Mouse (Mus musculus): ENCODE measurements around the gene Utp18. TPM values are rescaled to one million over a fixed set of nuclear protein-coding genes. Genes with fewer than 3 reads are reported as not detected.

The Utp18 gene
- polyA plus RNA-seq, 1 experiment from 2014 or later = 10.4 TPM

DNA sequence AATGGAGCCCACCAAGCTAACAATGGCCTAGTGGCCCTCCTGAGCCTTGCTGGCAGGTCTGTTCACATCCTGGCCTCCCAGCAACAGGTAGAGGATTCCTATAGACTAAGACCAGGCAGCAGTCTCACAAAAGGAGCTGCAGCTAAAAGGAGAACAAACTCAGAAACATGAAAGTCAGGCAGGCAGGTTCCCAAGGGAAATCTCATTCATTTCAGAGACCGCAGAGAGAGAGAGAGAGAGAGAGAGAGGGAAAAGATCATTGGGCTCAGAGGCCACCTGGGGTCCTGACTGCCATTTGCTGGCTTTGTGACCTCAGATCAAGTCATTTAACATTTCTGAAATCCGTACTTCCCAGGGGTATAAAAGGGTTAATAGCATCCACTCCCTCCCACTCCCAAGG is 38.2 kb downstream of the Utp18 start:
- Histone ChIP-seq H3K27ac (ENCODE audit: low read length) (no peak overlapping the region), H3K27me3 (replicated peaks; ENCODE audit: insufficient read depth, low read length) (no peaks in the 10 kb centered on the region), H3K9ac (replicated peaks; ENCODE audit: low read depth) (no peak overlapping the region), H3K4me3 (ENCODE audit: low read depth, low read length) (no peak overlapping the region), H3K4me1 (ENCODE audit: insufficient read depth, low read depth, low read length) (no peaks in the 10 kb centered on the region), H3K4me2 (replicated peaks; ENCODE audit: low read depth, low read length) (no peak overlapping the region), H3K9me3 (ENCODE audit: low read length) (no peaks in the 10 kb centered on the region), H3K36me3 (ENCODE audit: insufficient read depth, low read length) (no peaks in the 10 kb centered on the region)
- DNase-seq (ENCODE audit: low spot score) = no peak
- WGBS = 52% methylated on average over 2 of the region's 2 CpGs
- ATAC-seq = no peak
- TF ChIP-seq CTCF (IDR thresholded peaks at IDR 0.05) (no peak), EP300 (IDR thresholded peaks at IDR 0.05) (no peak)

DNA sequence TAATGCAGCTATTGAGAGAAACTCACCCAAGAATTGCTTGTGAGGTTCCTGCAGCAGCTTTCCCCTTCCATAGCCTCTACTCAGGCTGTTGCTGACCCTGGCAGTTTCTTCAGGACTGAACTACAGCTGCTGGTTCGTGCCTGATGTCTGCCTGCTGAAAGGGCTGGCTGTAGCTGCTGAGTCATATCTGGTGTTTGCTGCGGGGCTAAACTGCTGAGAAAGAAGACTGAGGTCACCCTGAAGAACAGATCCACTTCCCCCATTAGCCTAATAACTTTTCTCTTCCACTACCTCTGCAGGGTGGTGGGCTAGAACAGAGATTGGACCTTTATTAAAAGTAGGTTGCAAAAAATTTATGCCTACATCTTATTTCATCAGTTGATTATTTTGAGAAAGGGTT is 49.8 kb downstream of the Utp18 start:
- WGBS = 41% methylated on average over 2 of the region's 2 CpGs
- no peak for ATAC-seq
- no peak overlapping the region for H3K9ac ChIP-seq (replicated peaks; ENCODE audit: low read depth)

DNA sequence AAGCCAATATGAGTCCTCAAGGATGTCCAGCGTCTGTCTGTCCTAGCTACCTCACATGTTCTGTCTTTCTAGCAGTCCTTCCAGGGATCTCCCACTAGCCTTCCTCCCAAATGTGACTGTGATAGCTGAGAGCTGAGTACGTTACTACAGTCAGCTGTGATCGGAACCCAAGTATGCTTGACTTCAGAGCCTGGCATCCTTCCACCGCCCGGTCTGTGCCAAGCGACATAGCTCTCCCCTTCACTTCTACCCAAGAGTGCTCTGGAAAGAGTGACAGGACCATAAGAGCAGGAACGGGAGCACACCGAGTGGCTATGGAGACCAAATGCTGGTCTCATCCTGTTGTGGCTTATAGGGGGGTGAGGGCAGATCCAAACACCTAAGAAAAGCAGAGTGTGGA is 55.6 kb downstream of the Utp18 start:
- Histone ChIP-seq H3K4me1 (ENCODE audit: insufficient read depth, low read depth, low read length) (no peaks in the 10 kb centered on the region), H3K27me3 (replicated peaks; ENCODE audit: insufficient read depth, low read length) (no peaks in the 10 kb centered on the region), H3K9ac (replicated peaks; ENCODE audit: low read depth) (no peak overlapping the region), H3K36me3 (ENCODE audit: insufficient read depth, low read length) (no peaks in the 10 kb centered on the region), H3K9me3 (ENCODE audit: low read length) (no peaks in the 10 kb centered on the region), H3K4me2 (replicated peaks; ENCODE audit: low read depth, low read length) (no peak overlapping the region), H3K27ac (ENCODE audit: low read length) (no peak overlapping the region), H3K4me3 (ENCODE audit: low read depth, low read length) (no peak overlapping the region)
- DNase-seq (ENCODE audit: low spot score) (no peak), ATAC-seq (no peak)
- TF ChIP-seq CTCF (IDR thresholded peaks at IDR 0.05) (no peak), EP300 (IDR thresholded peaks at IDR 0.05) (no peak)
- WGBS = 60% methylated on average over 8 of the region's 8 CpGs

More for the DNA sequence above, 49.8 kb downstream of the Utp18 start:
- Histone ChIP-seq H3K9me3 (ENCODE audit: low read length) (no peaks in the 10 kb centered on the region), H3K27ac (ENCODE audit: low read length) (no peak overlapping the region), H3K4me1 (ENCODE audit: insufficient read depth, low read depth, low read length) (no peaks in the 10 kb centered on the region), H3K36me3 (ENCODE audit: insufficient read depth, low read length) (no peaks in the 10 kb centered on the region), H3K27me3 (replicated peaks; ENCODE audit: insufficient read depth, low read length) (no peaks in the 10 kb centered on the region), H3K4me3 (ENCODE audit: low read depth, low read length) (no peak overlapping the region), H3K4me2 (replicated peaks; ENCODE audit: low read depth, low read length) (no peak overlapping the region)
- no peak for DNase-seq (ENCODE audit: low spot score)
- TF ChIP-seq EP300 (IDR thresholded peaks at IDR 0.05) (no peak), CTCF (IDR thresholded peaks at IDR 0.05) (no peak)

DNA sequence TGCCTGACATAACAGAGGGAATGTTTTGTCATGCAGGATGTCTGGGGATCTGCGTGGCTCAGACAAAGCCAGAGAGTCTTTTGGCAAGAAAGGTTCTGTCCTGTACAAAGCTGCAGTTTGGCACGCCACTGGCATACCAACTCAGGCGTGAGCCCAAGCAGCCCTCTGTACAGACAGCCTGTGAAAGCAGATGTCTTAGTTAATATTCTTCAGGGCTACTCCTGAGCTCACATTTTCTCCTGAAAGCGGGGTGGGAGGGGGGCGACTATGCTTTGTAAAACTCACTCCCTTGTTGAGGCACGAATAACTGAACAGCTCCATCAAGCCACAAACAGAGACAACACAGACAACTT is 56.3 kb downstream of the Utp18 start:
- no peak overlapping the region for H3K27ac ChIP-seq (ENCODE audit: low read length)
- TF ChIP-seq CTCF (IDR thresholded peaks at IDR 0.05) (no peak), EP300 (IDR thresholded peaks at IDR 0.05) (no peak)
- 81% methylated on average over 6 of the region's 6 CpGs for WGBS
- H3K9ac ChIP-seq (replicated peaks; ENCODE audit: low read depth) = no peak overlapping the region
- no peak for ATAC-seq
- no peak overlapping the region for H3K4me2 ChIP-seq (replicated peaks; ENCODE audit: low read depth, low read length)
- no peaks in the 10 kb centered on the region for H3K9me3 ChIP-seq (ENCODE audit: low read length)
- H3K4me3 ChIP-seq (ENCODE audit: low read depth, low read length) = no peak overlapping the region
- no peaks in the 10 kb centered on the region for H3K36me3 ChIP-seq (ENCODE audit: insufficient read depth, low read length)
- DNase-seq (ENCODE audit: low spot score) = no peak
- H3K4me1 ChIP-seq (ENCODE audit: insufficient read depth, low read depth, low read length) = no peaks in the 10 kb centered on the region
- no peaks in the 10 kb centered on the region for H3K27me3 ChIP-seq (replicated peaks; ENCODE audit: insufficient read depth, low read length)

DNA sequence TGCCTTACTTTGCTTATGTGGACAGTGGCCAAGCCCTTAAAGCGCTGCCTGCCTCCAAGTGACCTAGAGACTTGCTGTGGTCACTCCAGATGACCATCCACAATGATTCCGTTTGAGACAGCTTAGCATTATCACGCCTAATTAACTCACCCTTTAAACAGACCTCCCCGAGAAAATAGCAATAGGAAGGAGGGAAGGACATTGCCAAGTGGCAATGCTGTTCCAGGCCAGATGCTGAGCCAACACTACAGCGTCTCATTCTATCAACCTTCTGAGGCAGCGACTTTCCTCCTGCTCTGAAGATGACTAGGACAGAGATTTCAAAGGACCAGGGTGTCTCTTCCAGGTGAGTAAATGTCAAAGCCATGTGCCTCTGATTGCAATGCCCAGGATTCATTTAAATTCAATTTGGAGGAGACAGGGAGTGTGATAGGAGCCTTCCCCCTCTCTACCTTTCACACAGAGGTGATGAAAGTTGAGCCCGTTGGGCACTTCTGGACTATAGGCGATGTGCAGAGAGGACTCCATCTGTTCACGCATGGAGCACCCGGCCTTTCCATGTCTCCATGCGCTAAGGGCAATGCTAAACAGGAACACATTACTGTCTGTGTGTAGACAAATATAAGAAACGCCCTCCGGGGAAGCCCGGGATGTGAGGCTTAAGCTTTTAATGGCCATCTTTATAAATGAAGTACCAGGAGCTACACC is 56.8 kb downstream of the Utp18 start:
- Histone ChIP-seq H3K36me3 (ENCODE audit: insufficient read depth, low read length) (no peaks in the 10 kb centered on the region), H3K27me3 (replicated peaks; ENCODE audit: insufficient read depth, low read length) (no peaks in the 10 kb centered on the region), H3K4me2 (replicated peaks; ENCODE audit: low read depth, low read length) (no peak overlapping the region), H3K27ac (ENCODE audit: low read length) (no peak overlapping the region), H3K9me3 (ENCODE audit: low read length) (no peaks in the 10 kb centered on the region), H3K4me1 (ENCODE audit: insufficient read depth, low read depth, low read length) (no peaks in the 10 kb centered on the region), H3K4me3 (ENCODE audit: low read depth, low read length) (no peak overlapping the region), H3K9ac (replicated peaks; ENCODE audit: low read depth) (no peak overlapping the region)
- no peak for TF ChIP-seq EP300 (IDR thresholded peaks at IDR 0.05)
- whole genome bisulfite sequencing = 67% methylated on average over 14 of the region's 14 CpGs
- no peak for DNase-seq (ENCODE audit: low spot score)
- ATAC-seq = no peak

DNA sequence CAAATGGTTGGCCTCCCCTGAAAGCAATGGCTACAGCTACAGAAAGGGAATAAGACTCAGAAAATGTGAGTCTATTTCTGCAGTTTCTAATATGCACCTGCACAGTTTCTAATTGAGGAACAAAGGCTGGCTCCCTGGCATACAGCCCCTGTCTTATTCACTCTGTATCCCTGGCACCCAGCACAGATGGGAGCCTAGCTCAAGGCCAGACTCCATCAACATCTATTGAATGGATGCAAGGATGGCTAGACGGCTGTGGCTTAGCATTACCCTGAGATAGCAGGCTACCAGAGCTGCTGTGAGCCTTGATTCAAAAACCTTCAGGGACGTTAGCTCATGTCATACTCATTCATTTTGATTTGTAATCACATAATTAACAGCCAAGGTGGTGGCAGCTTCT is 63.3 kb downstream of the Utp18 start:
- Histone ChIP-seq H3K9me3 (ENCODE audit: low read length) (no peaks in the 10 kb centered on the region), H3K4me3 (ENCODE audit: low read depth, low read length) (no peak overlapping the region), H3K27me3 (replicated peaks; ENCODE audit: insufficient read depth, low read length) (no peaks in the 10 kb centered on the region), H3K36me3 (ENCODE audit: insufficient read depth, low read length) (no peaks in the 10 kb centered on the region), H3K27ac (ENCODE audit: low read length) (no peak overlapping the region), H3K9ac (replicated peaks; ENCODE audit: low read depth) (no peak overlapping the region), H3K4me2 (replicated peaks; ENCODE audit: low read depth, low read length) (no peak overlapping the region), H3K4me1 (ENCODE audit: insufficient read depth, low read depth, low read length) (no peaks in the 10 kb centered on the region)
- ATAC-seq (no peak), DNase-seq (ENCODE audit: low spot score) (no peak)
- 64% methylated on average over 2 of the region's 2 CpGs for WGBS
- TF ChIP-seq CTCF (IDR thresholded peaks at IDR 0.05) (no peak), EP300 (IDR thresholded peaks at IDR 0.05) (no peak)

DNA sequence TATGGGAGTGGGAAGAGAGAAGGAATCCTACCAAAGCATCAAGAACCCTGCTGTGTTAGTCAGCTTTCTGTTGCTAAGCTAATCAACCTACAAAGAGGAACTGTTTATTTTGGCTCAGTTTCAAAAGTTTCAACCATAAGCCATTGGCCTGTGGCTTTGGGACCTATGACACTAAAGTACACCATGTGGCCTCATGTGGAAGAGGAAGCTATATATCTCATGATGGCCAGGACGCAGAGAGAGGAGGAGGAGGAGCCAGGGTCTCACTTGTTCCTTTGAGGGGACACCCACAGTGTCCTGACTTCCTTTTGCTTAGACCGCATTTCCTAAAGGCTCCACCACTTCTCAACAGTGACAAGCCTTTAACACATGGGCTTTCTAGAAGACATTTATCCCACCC is 64.0 kb downstream of the Utp18 start:
- ATAC-seq = peak; percentile 54
- DNase-seq (ENCODE audit: low spot score) = peak; percentile 40
- Histone ChIP-seq H3K4me1 (ENCODE audit: insufficient read depth, low read depth, low read length) (no peaks in the 10 kb centered on the region), H3K9ac (replicated peaks; ENCODE audit: low read depth) (no peak overlapping the region), H3K27ac (ENCODE audit: low read length) (no peak overlapping the region), H3K4me3 (ENCODE audit: low read depth, low read length) (no peak overlapping the region), H3K36me3 (ENCODE audit: insufficient read depth, low read length) (no peaks in the 10 kb centered on the region), H3K4me2 (replicated peaks; ENCODE audit: low read depth, low read length) (no peak overlapping the region), H3K27me3 (replicated peaks; ENCODE audit: insufficient read depth, low read length) (no peaks in the 10 kb centered on the region), H3K9me3 (ENCODE audit: low read length) (no peaks in the 10 kb centered on the region)
- WGBS = 36% methylated on average over 2 of the region's 2 CpGs
- no peak for TF ChIP-seq EP300 (IDR thresholded peaks at IDR 0.05)

Measured in lung, postnatal 0 days (tissue).